In genomic region chr19:10869886-10870527, GRCm38 (mm10) we compare ENCODE assay signal across 7 mouse cellular contexts. TPM values are rescaled to one million over a fixed set of nuclear protein-coding genes. Genes with fewer than 3 reads are reported as not detected.
A peak's percentile ranks its signal among the peaks of the same experiment; 100 is the strongest.
DNase-seq lines count a peak whose midpoint lies in the region; ATAC-seq and TF ChIP-seq lines count a peak whose summit lies in the region.

Tmem132a (minus strand) TSS chr19:10869940.

- H3K79me3 ChIP-seq in C2C12 (ENCODE audit: low read depth) = peaks cover 22% of the 10 kb centered on the region

- H3K27me3 ChIP-seq in C2C12 (ENCODE audit: control insufficient read depth, insufficient read depth, insufficient read length) = no peaks in the 10 kb centered on the region
- H3K27me3 ChIP-seq in hindbrain, embryonic 15.5 days = no peaks in the 10 kb centered on the region
- H3K27me3 ChIP-seq in limb, embryonic 12.5 days = no peaks in the 10 kb centered on the region
- H3K27me3 ChIP-seq in myocyte (ENCODE audit: control insufficient read depth, insufficient read depth, insufficient read length) = no peaks in the 10 kb centered on the region

- H3ac ChIP-seq in C2C12 (ENCODE audit: control insufficient read depth, insufficient read length, low read depth) = peak within 1 kb of the TSS; percentile 94
- H3ac ChIP-seq in myocyte (ENCODE audit: control insufficient read depth, insufficient read length) = peak within 1 kb of the TSS; percentile 55

- H3K79me2 ChIP-seq in C2C12 (ENCODE audit: control insufficient read depth, insufficient read depth) = peaks cover 36% of the 10 kb centered on the region
- peaks cover 31% of the 10 kb centered on the region for H3K79me2 ChIP-seq in myocyte (ENCODE audit: control insufficient read depth, insufficient read depth)

- peaks cover 32% of the 10 kb centered on the region for H3K4me1 ChIP-seq in hindbrain, embryonic 15.5 days (replicated peaks)
- peaks cover 26% of the 10 kb centered on the region for H3K4me1 ChIP-seq in limb, embryonic 12.5 days (replicated peaks)

- peak within 1 kb of the TSS; percentile 94 for H3K9ac ChIP-seq in hindbrain, embryonic 15.5 days
- peak within 1 kb of the TSS; percentile 90 for H3K9ac ChIP-seq in limb, embryonic 12.5 days (replicated peaks)

- peak; percentile 61 for ATAC-seq in hindbrain, embryonic 15.5 days (ENCODE audit: low FRiP score, low read depth)
- ATAC-seq in limb, embryonic 12.5 days (ENCODE audit: insufficient number of reproducible peaks, insufficient read depth, low FRiP score, low TSS enrichment, low read depth) = peak; percentile 26

- DNase-seq in MN1 (ENCODE audit: low spot score) = peak; percentile 11
- peak; percentile 88 for DNase-seq in fat pad, adult 2 months (ENCODE audit: extremely low read depth, low read depth, low spot score)
- DNase-seq in spleen, postnatal 36 days (ENCODE audit: low spot score in 2 of 2) = no peak

- peak within 1 kb of the TSS; percentile 89 for H3K4me2 ChIP-seq in hindbrain, embryonic 15.5 days
- peak within 1 kb of the TSS; percentile 91 for H3K4me2 ChIP-seq in limb, embryonic 12.5 days
- H3K4me2 ChIP-seq in myocyte (ENCODE audit: low read depth) = peak within 1 kb of the TSS; percentile 83

- TF ChIP-seq CTCF in C2C12 (IDR thresholded peaks at IDR 0.05; ENCODE audit: control insufficient read depth, insufficient read depth, insufficient read length) = no peak

- H3K36me3 ChIP-seq in C2C12 (ENCODE audit: control insufficient read depth, insufficient read depth) (peaks cover 61% of the 10 kb centered on the region), myocyte (ENCODE audit: control insufficient read depth, insufficient read depth) (peaks cover 28% of the 10 kb centered on the region)
- H3K36me3 ChIP-seq in hindbrain, embryonic 15.5 days = peaks cover 45% of the 10 kb centered on the region
- H3K36me3 ChIP-seq in limb, embryonic 12.5 days = peaks cover 65% of the 10 kb centered on the region

- 4% methylated on average over 8 of the region's 8 CpGs for WGBS in hindbrain, embryonic 15.5 days
- 3% methylated on average over 8 of the region's 8 CpGs for WGBS in limb, embryonic 12.5 days

- H3K9me3 ChIP-seq in hindbrain, embryonic 15.5 days = no peaks in the 10 kb centered on the region
- H3K9me3 ChIP-seq in limb, embryonic 12.5 days = no peaks in the 10 kb centered on the region

- peak within 1 kb of the TSS; percentile 80 for H3K4me3 ChIP-seq in C2C12 (ENCODE audit: insufficient read depth, poor library complexity, severe bottlenecking)
- H3K4me3 ChIP-seq in hindbrain, embryonic 15.5 days = peak within 1 kb of the TSS; percentile 83
- peak within 1 kb of the TSS; percentile 83 for H3K4me3 ChIP-seq in limb, embryonic 12.5 days (replicated peaks)
- peak within 1 kb of the TSS; percentile 76 for H3K4me3 ChIP-seq in myocyte

- H3K27ac ChIP-seq in hindbrain, embryonic 15.5 days (replicated peaks) = peak within 1 kb of the TSS; percentile 93
- peak within 1 kb of the TSS; percentile 92 for H3K27ac ChIP-seq in limb, embryonic 12.5 days

- no peak for TF ChIP-seq POLR2A in myocyte (IDR thresholded peaks at IDR 0.05; ENCODE audit: insufficient read length, low read depth)

TF ChIP-seq in C2C12, 6 proteins besides CTCF, POLR2A, EP300 and RAD21:
- TF ChIP-seq CEBPB (IDR thresholded peaks at IDR 0.05; ENCODE audit: low read depth) = no peak
- TF ChIP-seq MYOG (IDR thresholded peaks at IDR 0.05; ENCODE audit: control insufficient read depth, extremely low read depth, insufficient read length) = no peak
- TF ChIP-seq USF1 (IDR thresholded peaks at IDR 0.05; ENCODE audit: low read depth) = no peak
- no peak for TF ChIP-seq FOSL1 (IDR thresholded peaks at IDR 0.05; ENCODE audit: insufficient read depth, low read length, poor library complexity, severe bottlenecking)
- no peak for TF ChIP-seq MYOD1 (IDR thresholded peaks at IDR 0.05; ENCODE audit: control insufficient read depth, insufficient read length, low read depth)
- TF ChIP-seq MAX (IDR thresholded peaks at IDR 0.05) = no peak

TF ChIP-seq in myocyte, 11 proteins besides CTCF, POLR2A, EP300 and RAD21:
- TF ChIP-seq USF1 (IDR thresholded peaks at IDR 0.05; ENCODE audit: low read depth) (no peak), SRF (IDR thresholded peaks at IDR 0.05; ENCODE audit: control insufficient read depth, insufficient read length, low read depth) (no peak), TCF3 (IDR thresholded peaks at IDR 0.05; ENCODE audit: insufficient read length, low read depth) (no peak), REST (IDR thresholded peaks at IDR 0.05; ENCODE audit: insufficient read depth, insufficient read length) (no peak)

RNA-seq across cellular contexts. Expression of gene Tmem132a, which starts in this region (rescaled TPM):
- polyA plus RNA-seq in C2C12 (2012; fragmentation: generic; extraction: Trizol) (130 TPM), myocyte (2012; fragmentation: generic; extraction: Trizol) (118 TPM)
- polyA plus RNA-seq in hindbrain, embryonic 15.5 days (2015; fragmentation: Nextera tagmentation; extraction: Ambion mirVana) = 171 and 188 TPM in 2 replicates
- polyA plus RNA-seq in limb, embryonic 12.5 days (2016; fragmentation: Nextera tagmentation; extraction: Ambion mirVana) = 137 and 142 TPM in 2 replicates

Comparison
In these comparisons a context has a peak if more than half of its experiments do, and no peak if none do; other contexts are left out.
1. DNase-seq: peak in MN1 (single experiment) and fat pad, adult 2 months (single experiment); none in spleen, postnatal 36 days (0 of 2).
2. Peak in every context shown above with its lines, with median percentiles within 50 percentile points of each other: H3K4me3 ChIP-seq and H3K4me2 ChIP-seq.